Mouse (Mus musculus) megakaryocyte, embryonic 14.5 days (primary cell): ENCODE results near the gene Tbc1d16. TPM values are rescaled to one million over a fixed set of nuclear protein-coding genes. Genes with fewer than 3 reads are reported as not detected.
"Not testable (repeated sequence)": the region's sequence is repeated elsewhere in the genome, so short reads cannot be mapped to it uniquely, and the experiment has no call there.

Experiments
- H3K27me3 ChIP-seq: replicated peaks from 2 replicates; pipeline ENCODE3; 2012; ENCODE audit warnings: inconsistent platforms
- H3K36me3 ChIP-seq: replicated peaks from 2 replicates; pipeline ENCODE3; 2012; ENCODE audit warnings: low read length, inconsistent platforms, mixed read lengths
- H3K4me1 ChIP-seq: 2 replicates; pipeline ENCODE4 v1.6.1; 2012; ENCODE audit warnings: inconsistent platforms
- H3K4me3 ChIP-seq: replicated peaks from 2 replicates; pipeline ENCODE3; 2012; ENCODE audit warnings: moderate library complexity, mild to moderate bottlenecking, inconsistent platforms
- H3K9me3 ChIP-seq: 2 replicates; pipeline ENCODE4 v1.6.1; 2012; ENCODE audit warnings: inconsistent platforms
- FLI1 ChIP-seq: IDR thresholded peaks from 2 replicates; pipeline ENCODE4 v1.6.1; 2012; ENCODE audit warnings: low read length, inconsistent platforms, mixed read lengths
- GATA1 ChIP-seq: IDR thresholded peaks from 3 replicates; pipeline ENCODE4 v1.6.1; 2012; ENCODE audit warnings: mixed read lengths, low read length, inconsistent platforms, borderline replicate concordance
- polyA plus RNA-seq: library from polyadenylated mRNA; stranded (reverse); fragments of >175 nt; gene quantifications from 2 replicates; pipeline ENCODE4 v1.2.3, GENCODE M21; 2012; ENCODE audit warnings: low replicate concordance; ENCODE audit not compliant: insufficient read depth

Tbc1d16 gene
- polyA plus RNA-seq, 1 experiment: 0.85 TPM

GRCm38 (mm10) chr11:119109415-119110071 is 118.8 kb downstream of the Tbc1d16 start:
- Histone ChIP-seq H3K4me3 (no peak overlapping the region), H3K4me1 (peaks cover 8% of the 10 kb centered on the region), H3K9me3 (peaks cover 16% of the 10 kb centered on the region), H3K36me3 (no peaks in the 10 kb centered on the region), H3K27me3 (peaks cover 82% of the 10 kb centered on the region)
- no peak for TF ChIP-seq FLI1
- no peak for TF ChIP-seq GATA1

GRCm38 (mm10) chr11:119108573-119109263 is 119.6 kb downstream of the Tbc1d16 start:
- H3K9me3 ChIP-seq: peaks cover 13% of the 10 kb centered on the region
- H3K4me1 ChIP-seq: peaks cover 8% of the 10 kb centered on the region
- peaks cover 83% of the 10 kb centered on the region for H3K27me3 ChIP-seq
- H3K36me3 ChIP-seq: no peaks in the 10 kb centered on the region
- TF ChIP-seq FLI1 (no peak), GATA1 (no peak)
- no peak overlapping the region for H3K4me3 ChIP-seq

- Histone ChIP-seq H3K36me3 (no peaks in the 10 kb centered on the region), H3K4me1 (peaks cover 8% of the 10 kb centered on the region), H3K9me3 (peaks cover 7% of the 10 kb centered on the region), H3K27me3 (peaks cover 76% of the 10 kb centered on the region), H3K4me3 (no peak overlapping the region)
- TF ChIP-seq GATA1 (no peak), FLI1 (no peak)
Measured at GRCm38 (mm10) chr11:119106289-119106688, 122.0 kb downstream of the Tbc1d16 start.

GRCm38 (mm10) chr11:119105748-119106147 is 122.6 kb downstream of the Tbc1d16 start:
- TF ChIP-seq FLI1 (no peak), GATA1 (no peak)
- Histone ChIP-seq H3K9me3 (peaks cover 7% of the 10 kb centered on the region), H3K27me3 (peaks cover 76% of the 10 kb centered on the region), H3K36me3 (no peaks in the 10 kb centered on the region), H3K4me3 (no peak overlapping the region), H3K4me1 (peaks cover 8% of the 10 kb centered on the region)

GRCm38 (mm10) chr11:119105071-119105609 is 123.2 kb downstream of the Tbc1d16 start:
- H3K4me1 ChIP-seq: peaks cover 8% of the 10 kb centered on the region
- H3K36me3 ChIP-seq: no peaks in the 10 kb centered on the region
- peaks cover 7% of the 10 kb centered on the region for H3K9me3 ChIP-seq
- no peak overlapping the region for H3K4me3 ChIP-seq
- no peak for TF ChIP-seq GATA1
- TF ChIP-seq FLI1: no peak
- peaks cover 74% of the 10 kb centered on the region for H3K27me3 ChIP-seq

GRCm38 (mm10) chr11:119103991-119104390 is 124.3 kb downstream of the Tbc1d16 start:
- peaks cover 8% of the 10 kb centered on the region for H3K4me1 ChIP-seq
- H3K36me3 ChIP-seq: no peaks in the 10 kb centered on the region
- no peak overlapping the region for H3K4me3 ChIP-seq
- peaks cover 7% of the 10 kb centered on the region for H3K9me3 ChIP-seq
- no peak for TF ChIP-seq GATA1
- peaks cover 77% of the 10 kb centered on the region for H3K27me3 ChIP-seq

- H3K36me3 ChIP-seq, H3K4me1 ChIP-seq, H3K4me3 ChIP-seq, H3K9me3 ChIP-seq: not testable (repeated sequence)
- peaks cover 78% of the 10 kb centered on the region for H3K27me3 ChIP-seq
Measured at GRCm38 (mm10) chr11:119100355-119100754, 127.9 kb downstream of the Tbc1d16 start.

- no peaks in the 10 kb centered on the region for H3K36me3 ChIP-seq
- TF ChIP-seq GATA1 (no peak), FLI1 (no peak)
- no peaks in the 10 kb centered on the region for H3K4me1 ChIP-seq
- H3K27me3 ChIP-seq: peaks cover 83% of the 10 kb centered on the region
- H3K4me3 ChIP-seq: no peak overlapping the region
- peaks cover 1% of the 10 kb centered on the region for H3K9me3 ChIP-seq
Measured at GRCm38 (mm10) chr11:119098202-119098601, 130.1 kb downstream of the Tbc1d16 start.

- Histone ChIP-seq H3K27me3 (peaks cover 91% of the 10 kb centered on the region), H3K4me1 (peaks cover 13% of the 10 kb centered on the region), H3K9me3 (no peaks in the 10 kb centered on the region), H3K36me3 (no peaks in the 10 kb centered on the region), H3K4me3 (no peak overlapping the region)
- TF ChIP-seq GATA1 (no peak), FLI1 (no peak)
Measured at GRCm38 (mm10) chr11:119095441-119095840, 132.9 kb downstream of the Tbc1d16 start.

GRCm38 (mm10) chr11:119093322-119093721 is 135.0 kb downstream of the Tbc1d16 start:
- Histone ChIP-seq H3K4me1 (peaks cover 33% of the 10 kb centered on the region), H3K4me3 (no peak overlapping the region), H3K27me3 (peaks cover 95% of the 10 kb centered on the region), H3K9me3 (no peaks in the 10 kb centered on the region), H3K36me3 (no peaks in the 10 kb centered on the region)
- TF ChIP-seq FLI1 (no peak), GATA1 (no peak)

Other genes with a start within 250 kb of the Tbc1d16 start
- gene Enpp7, start 240.3 kb downstream of the Tbc1d16 start, polyA plus RNA-seq: not detected in 2 replicates
- gene Cbx2, start 205.5 kb downstream of the Tbc1d16 start, polyA plus RNA-seq: 0.46 TPM in 1 of 2 replicates, not detected in the other
- 2.7 and 7.4 TPM in 2 replicates for gene Cbx8, start 187.5 kb downstream of the Tbc1d16 start, polyA plus RNA-seq
- gene Cbx4, start 142.3 kb downstream of the Tbc1d16 start, polyA plus RNA-seq: 49.2 and 111 TPM in 2 replicates
- 1.7 and 4.3 TPM in 2 replicates for gene Ccdc40, start 73 bp upstream of the Tbc1d16 start, polyA plus RNA-seq
- 44.2 and 58.6 TPM in 2 replicates for gene Gaa, start 39.4 kb upstream of the Tbc1d16 start, polyA plus RNA-seq
- 41.8 and 111 TPM in 2 replicates for gene Eif4a3, start 71.6 kb upstream of the Tbc1d16 start, polyA plus RNA-seq
- not detected in 2 replicates for gene Card14, start 79.3 kb upstream of the Tbc1d16 start, polyA plus RNA-seq
- 3.4 TPM in 1 of 2 replicates, not detected in the other for gene Sgsh, start 127.0 kb upstream of the Tbc1d16 start, polyA plus RNA-seq
- gene Slc26a11, start 127.1 kb upstream of the Tbc1d16 start, polyA plus RNA-seq: 1.5 and 2.0 TPM in 2 replicates
- 1.2 TPM in 1 of 2 replicates, not detected in the other for gene Rnf213, start 164.6 kb upstream of the Tbc1d16 start, polyA plus RNA-seq